In the genomic region with DNA sequence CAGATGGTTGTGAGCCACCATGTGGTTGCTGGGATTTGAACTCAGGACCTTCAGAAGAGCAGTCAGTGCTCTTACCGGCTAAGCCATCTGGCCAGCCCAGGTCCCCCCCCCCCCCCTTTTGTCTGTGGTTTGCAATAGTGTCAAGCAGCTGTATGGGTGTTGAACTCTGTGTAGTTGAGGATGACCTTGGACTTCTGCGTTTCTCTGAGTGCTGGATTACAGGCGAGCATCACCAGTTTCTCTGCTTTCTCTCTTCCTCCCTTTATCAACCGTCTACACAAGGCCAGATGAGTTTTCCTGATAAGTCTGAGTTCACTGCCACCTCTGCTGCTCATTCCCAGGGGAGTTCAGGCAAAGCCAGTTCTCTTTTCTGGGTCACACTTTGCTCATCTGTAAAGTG, we compare ENCODE assay signal across 20 mouse cellular contexts. TPM values are rescaled to one million over a fixed set of nuclear protein-coding genes. Genes with fewer than 3 reads are reported as not detected.
A peak's percentile ranks its signal among the peaks of the same experiment; 100 is the strongest.
DNase-seq lines count a peak whose midpoint lies in the region; ATAC-seq and TF ChIP-seq lines count a peak whose summit lies in the region.
"Had no signal": no experiment of that assay in that cellular context is flagged by ENCODE, and none has a peak within 500 bp of the region (broad histone marks: within the 10 kb centered on the region; RNA-seq: fewer than 3 reads in every experiment).

No protein-coding gene starts in this region.

- no peak overlapping the region for H3K4me3 ChIP-seq in liver, embryonic 12.5 days
- no peak overlapping the region for H3K4me3 ChIP-seq in liver, embryonic 14.5 days (ENCODE audit: insufficient read depth in 1 of 2, low read depth in 2 of 2, low read length in 2 of 2)
- no peak overlapping the region for H3K4me3 ChIP-seq in liver, postnatal 0 days (ENCODE audit: low read depth, low read length)
- no peak overlapping the region for H3K4me3 ChIP-seq in MEL (ENCODE audit: control insufficient read depth in 1 of 2, insufficient read depth in 1 of 2, low read depth in 2 of 2, low read length in 2 of 2)
- H3K4me3 ChIP-seq in midbrain, postnatal 0 days (ENCODE audit: low read depth, low read length) = no peak overlapping the region
- H3K4me3 ChIP-seq: embryonic facial prominence, embryonic 10.5 days; embryonic facial prominence, embryonic 12.5 days; forebrain, embryonic 13.5 days; forebrain, embryonic 15.5 days had no signal

- H3K9me3 ChIP-seq in liver, embryonic 12.5 days (replicated peaks) = no peaks in the 10 kb centered on the region
- H3K9me3 ChIP-seq in liver, embryonic 14.5 days (ENCODE audit: control insufficient read depth, low read length) = no peaks in the 10 kb centered on the region
- no peaks in the 10 kb centered on the region for H3K9me3 ChIP-seq in liver, postnatal 0 days (ENCODE audit: low read length)
- no peaks in the 10 kb centered on the region for H3K9me3 ChIP-seq in MEL (replicated peaks; ENCODE audit: insufficient read depth, low read length)
- H3K9me3 ChIP-seq in midbrain, postnatal 0 days (ENCODE audit: low read length) = no peaks in the 10 kb centered on the region
- H3K9me3 ChIP-seq: embryonic facial prominence, embryonic 10.5 days; embryonic facial prominence, embryonic 12.5 days; forebrain, embryonic 13.5 days; forebrain, embryonic 15.5 days had no signal

- no peaks in the 10 kb centered on the region for H3K79me2 ChIP-seq in MEL (ENCODE audit: control insufficient read depth, insufficient read depth, low read length, poor library complexity)

- no peak for TF ChIP-seq EP300 in liver, embryonic 14.5 days (IDR thresholded peaks at IDR 0.05; ENCODE audit: low read depth)
- no peak for TF ChIP-seq EP300 in liver, postnatal 0 days (IDR thresholded peaks at IDR 0.05; ENCODE audit: low read depth)
- TF ChIP-seq EP300 in MEL (IDR thresholded peaks at IDR 0.05; ENCODE audit: low read depth in 1 of 2, low read length in 2 of 2) = no peak

- H3K27me3 ChIP-seq in liver, embryonic 12.5 days (replicated peaks) = peaks cover 24% of the 10 kb centered on the region
- H3K27me3 ChIP-seq in liver, embryonic 14.5 days (ENCODE audit: control insufficient read depth, insufficient read depth, low read length) = no peaks in the 10 kb centered on the region
- no peaks in the 10 kb centered on the region for H3K27me3 ChIP-seq in liver, postnatal 0 days (ENCODE audit: insufficient read depth, low read length)
- H3K27me3 ChIP-seq in MEL (ENCODE audit: control insufficient read depth in 1 of 2, insufficient read depth in 2 of 2, low read length in 2 of 2) = no peaks in the 10 kb centered on the region
- H3K27me3 ChIP-seq in midbrain, postnatal 0 days (ENCODE audit: insufficient read depth, low read length) = no peaks in the 10 kb centered on the region
- H3K27me3 ChIP-seq: embryonic facial prominence, embryonic 12.5 days; forebrain, embryonic 13.5 days; forebrain, embryonic 15.5 days had no signal

- TF ChIP-seq POLR2A in MEL (IDR thresholded peaks at IDR 0.05; ENCODE audit: control insufficient read depth in 1 of 2, insufficient read depth in 1 of 2, low read depth in 1 of 2, low read length in 2 of 2, poor library complexity in 1 of 2) = no peak

- no peak for TF ChIP-seq CTCF in liver, embryonic 14.5 days (IDR thresholded peaks at IDR 0.05; ENCODE audit: low read depth)
- TF ChIP-seq CTCF in liver, postnatal 0 days (IDR thresholded peaks at IDR 0.05; ENCODE audit: low read depth) = no peak
- TF ChIP-seq CTCF in MEL (IDR thresholded peaks at IDR 0.05 in 2 of 3, conservative IDR thresholded peaks at IDR 0.05 in 1 of 3; ENCODE audit: control insufficient read depth in 1 of 3, insufficient read depth in 1 of 3, low read depth in 2 of 3, low read length in 3 of 3, poor library complexity in 1 of 3, severe bottlenecking in 1 of 3) = no peak
- TF ChIP-seq CTCF in midbrain, postnatal 0 days (IDR thresholded peaks at IDR 0.05) = no peak

- no peak for TF ChIP-seq RAD21 in MEL (IDR thresholded peaks at IDR 0.05; ENCODE audit: low read depth, low read length)

- H3K4me1 ChIP-seq in liver, embryonic 12.5 days = peaks cover 26% of the 10 kb centered on the region
- H3K4me1 ChIP-seq in liver, embryonic 14.5 days (replicated peaks; ENCODE audit: control insufficient read depth in 2 of 2, insufficient read depth in 2 of 2, low read length in 1 of 2) = peaks cover 0 to 5% of the 10 kb centered on the region in 2 experiments; a peak in 3 of 4 replicates
- 0 out of 2 replicates have a peak, but pooled peaks cover 5% of the 10 kb centered on the region for H3K4me1 ChIP-seq in liver, postnatal 0 days (ENCODE audit: insufficient read depth)
- peaks cover 0 to 3% of the 10 kb centered on the region in 2 experiments; a peak in 1 of 4 replicates for H3K4me1 ChIP-seq in MEL (ENCODE audit: control insufficient read depth in 1 of 2, insufficient read depth in 2 of 2, low read length in 2 of 2)
- H3K4me1 ChIP-seq in midbrain, postnatal 0 days (ENCODE audit: insufficient read depth, low read length) = no peaks in the 10 kb centered on the region
- H3K4me1 ChIP-seq: embryonic facial prominence, embryonic 12.5 days; forebrain, embryonic 13.5 days had no signal

- 43% methylated on average over 4 of the region's 4 CpGs for WGBS in liver, embryonic 12.5 days (ENCODE audit: insufficient replicate concordance)
- 40% methylated on average over 4 of the region's 4 CpGs for WGBS in liver, embryonic 14.5 days (ENCODE audit: insufficient replicate concordance)
- 43% methylated on average over 4 of the region's 4 CpGs for WGBS in liver, postnatal 0 days (ENCODE audit: insufficient replicate concordance)
- WGBS in midbrain, postnatal 0 days = 95% methylated on average over 4 of the region's 4 CpGs

- no peaks in the 10 kb centered on the region for H3K36me3 ChIP-seq in liver, embryonic 12.5 days
- H3K36me3 ChIP-seq in liver, embryonic 14.5 days (replicated peaks; ENCODE audit: control insufficient read depth, insufficient read depth, low read depth) = no peaks in the 10 kb centered on the region
- no peaks in the 10 kb centered on the region for H3K36me3 ChIP-seq in liver, postnatal 0 days (replicated peaks; ENCODE audit: insufficient read depth, low read length)
- peaks cover 0 to 1% of the 10 kb centered on the region in 2 experiments; a peak in 2 of 4 replicates for H3K36me3 ChIP-seq in MEL (ENCODE audit: control insufficient read depth in 1 of 2, insufficient read depth in 2 of 2, low read length in 2 of 2)
- H3K36me3 ChIP-seq in midbrain, postnatal 0 days (ENCODE audit: insufficient read depth, low read length) = no peaks in the 10 kb centered on the region
- H3K36me3 ChIP-seq: embryonic facial prominence, embryonic 10.5 days; embryonic facial prominence, embryonic 12.5 days; forebrain, embryonic 15.5 days had no signal

- no peak overlapping the region for H3K4me2 ChIP-seq in liver, embryonic 12.5 days
- no peak overlapping the region for H3K4me2 ChIP-seq in liver, embryonic 14.5 days (ENCODE audit: low read depth)
- no peak overlapping the region for H3K4me2 ChIP-seq in liver, postnatal 0 days (ENCODE audit: low read depth, low read length)
- H3K4me2 ChIP-seq in midbrain, postnatal 0 days (ENCODE audit: low read depth, low read length, poor library complexity, severe bottlenecking) = no peak overlapping the region
- H3K4me2 ChIP-seq: embryonic facial prominence, embryonic 12.5 days; forebrain, embryonic 13.5 days; forebrain, embryonic 15.5 days had no signal

- DNase-seq in liver = no peak
- no peak for DNase-seq in liver, embryonic 14.5 days (ENCODE audit: low read depth in 3 of 3, low spot score in 3 of 3)
- no peak for DNase-seq in liver, postnatal 0 days
- DNase-seq in MEL (ENCODE audit: low read depth, low spot score) = no peak
- DNase-seq in cerebellum, adult 9-10 months = no peak
- no peak for DNase-seq in midbrain, postnatal 0 days (ENCODE audit: low spot score)
- DNase-seq: adrenal gland, adult 2 months; adrenal gland, postnatal 10 days; adrenal gland, postnatal 25 days; cerebellum, adult 11 months; cerebellum, adult 18-20 months; cerebellum, adult 8-10 months; cerebellum, postnatal 10 days; cerebellum, postnatal 25 days; forebrain, postnatal 0 days had no signal

- ATAC-seq in liver, embryonic 12.5 days = no peak
- no peak for ATAC-seq in liver, embryonic 14.5 days (ENCODE audit: insufficient read depth)
- no peak for ATAC-seq in liver, postnatal 0 days
- ATAC-seq in midbrain, postnatal 0 days (ENCODE audit: low FRiP score) = no peak
- ATAC-seq: forebrain, embryonic 13.5 days; forebrain, embryonic 15.5 days; forebrain, postnatal 0 days had no signal

- no peak overlapping the region for H3K27ac ChIP-seq in liver, embryonic 12.5 days
- no peak overlapping the region for H3K27ac ChIP-seq in liver, embryonic 14.5 days
- no peak overlapping the region for H3K27ac ChIP-seq in liver, postnatal 0 days (ENCODE audit: low read depth)
- no peak overlapping the region for H3K27ac ChIP-seq in MEL (ENCODE audit: control insufficient read depth, low read depth, low read length)
- no peak overlapping the region for H3K27ac ChIP-seq in midbrain, postnatal 0 days (ENCODE audit: low read depth, low read length)
- H3K27ac ChIP-seq: embryonic facial prominence, embryonic 10.5 days; embryonic facial prominence, embryonic 12.5 days; forebrain, embryonic 13.5 days; forebrain, embryonic 15.5 days had no signal

- H3K9ac ChIP-seq in liver, embryonic 12.5 days = 0 out of 2 replicates have a peak overlapping the region, but pooled peaks have one; percentile 6
- peak overlapping the region; percentile 25; the same call in 1 of the 2 replicates for H3K9ac ChIP-seq in liver, embryonic 14.5 days (replicated peaks)
- H3K9ac ChIP-seq in liver, postnatal 0 days (replicated peaks) = no peak overlapping the region
- no peak overlapping the region for H3K9ac ChIP-seq in MEL (ENCODE audit: control insufficient read depth, low read depth, low read length, poor library complexity, severe bottlenecking)
- H3K9ac ChIP-seq in midbrain, postnatal 0 days (replicated peaks; ENCODE audit: low read length, poor library complexity, severe bottlenecking) = no peak overlapping the region
- H3K9ac ChIP-seq: embryonic facial prominence, embryonic 12.5 days; forebrain, embryonic 13.5 days; forebrain, embryonic 15.5 days; forebrain, postnatal 0 days had no signal

TF ChIP-seq in MEL, 35 proteins besides CTCF, POLR2A, EP300 and RAD21:
- TF ChIP-seq MYC (IDR thresholded peaks at IDR 0.05; ENCODE audit: low read depth, low read length) = no peak
- peak; percentile 49; the same call in 1 of the 2 replicates for TF ChIP-seq GATA1 (IDR thresholded peaks at IDR 0.05; ENCODE audit: low read depth, low read length)
TF ChIP-seq in MEL: peak in this region for 1.

RNA-seq across cellular contexts. Expression of a gene that starts 11.1 kb away (rescaled TPM):
- polyA plus RNA-seq in liver, embryonic 12.5 days (2016; fragmentation: Nextera tagmentation; extraction: Ambion mirVana) = 309 TPM in 2 replicates
- polyA plus RNA-seq in liver, embryonic 14.5 days (2012; rRNA removed) = 173 and 192 TPM in 2 replicates
- 259 and 296 TPM in 2 replicates for polyA plus RNA-seq in liver, embryonic 14.5 days (2014; fragmentation: Nextera tagmentation; extraction: Ambion mirVana)
- polyA plus RNA-seq in liver, postnatal 0 days (2015; fragmentation: Nextera tagmentation; extraction: Ambion mirVana) = 25.4 and 29.6 TPM in 2 replicates
- total RNA-seq in MEL (2012; rRNA removed) = 15.9 and 47.3 TPM in 2 replicates
- polyA plus RNA-seq in MEL (2012; ENCODE audit: insufficient read depth in 1 of 2, insufficient read length in 2 of 2, low read depth in 1 of 2, low replicate concordance in 2 of 2, missing spikeins in 1 of 2) = 10 to 100 TPM in 1 of 2 experiments, not detected in 1; 99.5 TPM
- total RNA-seq in midbrain, postnatal 0 days (2014; rRNA removed) = 85.1 and 104 TPM in 2 replicates
- 43.1 and 46.4 TPM in 2 replicates for polyA plus RNA-seq in midbrain, postnatal 0 days (2015; fragmentation: Nextera tagmentation; extraction: Ambion mirVana)

Comparison
In these comparisons a context has a peak if more than half of its experiments do, and no peak if none do; other contexts are left out.
1. H3K9ac ChIP-seq: peak in liver, embryonic 12.5 days (single experiment) and liver, embryonic 14.5 days (single experiment); none in liver, postnatal 0 days (single experiment), MEL (single experiment) and midbrain, postnatal 0 days (single experiment).